Mouse (Mus musculus) ovary, adult 10 weeks (tissue): Measurements from ENCODE around the gene Nhp2. TPM values are rescaled to one million over a fixed set of nuclear protein-coding genes. Genes with fewer than 3 reads are reported as not detected.

ENCODE experiments used
- polyA plus RNA-seq: library from polyadenylated mRNA; stranded (reverse); fragments of 350-450 nt; fragmentation: Illumina TruSeq; extraction: RNeasy Lipid Tissue Mini Kit (QIAGEN cat#74804); gene quantifications from one replicate; pipeline ENCODE4 v1.2.3, GENCODE M21; 2014

Nhp2 gene
- 1.7 TPM for polyA plus RNA-seq

GRCm38 (mm10) chr11:51619409-51620060 lies at the start of gene Nhp2:
Gene Nhp2, plus strand, starts transcription at chr11:51619735.

GRCm38 (mm10) chr11:51584431-51585248 lies 34.9 kb upstream of the Nhp2 start, which contains the start of gene Phykpl:
Gene Phykpl, plus strand, starts transcription at chr11:51584757.

GRCm38 (mm10) chr11:51606447-51607095 lies 13.0 kb upstream of the Nhp2 start, which contains the start of gene Hnrnpab:
Gene Hnrnpab, minus strand, starts transcription at chr11:51606847.

GRCm38 (mm10) chr11:51635525-51636322 lies 16.2 kb downstream of the Nhp2 start, which contains the start of gene Rmnd5b:
Gene Rmnd5b, minus strand, starts transcription at chr11:51635896.

GRCm38 (mm10) chr11:51650691-51651515 lies 31.4 kb downstream of the Nhp2 start, which contains the start of the genes N4bp3 and D930048N14Rik:
Gene N4bp3, minus strand, starts transcription at chr11:51650842.
Gene D930048N14Rik, plus strand, starts transcription at chr11:51650954.

Other genes starting within 250 kb of the Nhp2 start
- gene Phykpl, start 35.0 kb upstream of the Nhp2 start, polyA plus RNA-seq, result 10.5 TPM
- gene Hnrnpab, start 12.9 kb upstream of the Nhp2 start, polyA plus RNA-seq, result 665 TPM
- gene Rmnd5b, start 16.2 kb downstream of the Nhp2 start, polyA plus RNA-seq, result 14.3 TPM
- not detected for gene N4bp3, start 31.1 kb downstream of the Nhp2 start, polyA plus RNA-seq
- 0.91 TPM for gene D930048N14Rik, start 31.2 kb downstream of the Nhp2 start, polyA plus RNA-seq
- 79.6 TPM for gene 0610009B22Rik, start 69.1 kb downstream of the Nhp2 start, polyA plus RNA-seq
- gene Sec24a, start 143.9 kb downstream of the Nhp2 start, polyA plus RNA-seq, result 35.9 TPM
- gene Sar1b, start 144.0 kb downstream of the Nhp2 start, polyA plus RNA-seq, result 194 TPM
- gene Jade2, start 237.9 kb downstream of the Nhp2 start, polyA plus RNA-seq, result 7.3 TPM